In genomic region chr6:71632829-71633662, GRCm38 (mm10) we compare ENCODE assay signal across 8 mouse cellular contexts. TPM values are rescaled to one million over a fixed set of nuclear protein-coding genes. Genes with fewer than 3 reads are reported as not detected.
DNase-seq lines count a peak whose midpoint lies in the region; ATAC-seq and TF ChIP-seq lines count a peak whose summit lies in the region.

TSS of gene Kdm3a (minus strand) at chr6:71632990.

- ATAC-seq in forebrain, embryonic 11.5 days (replicated peaks; ENCODE audit: low FRiP score), result peak; percentile 97
- ATAC-seq in heart, embryonic 16.5 days (replicated peaks; ENCODE audit: extremely low read depth, insufficient read depth, low FRiP score), result peak; percentile 95
- ATAC-seq in liver, embryonic 15.5 days (ENCODE audit: insufficient read depth), result peak; percentile 92
- ATAC-seq in neural tube, embryonic 12.5 days (ENCODE audit: low FRiP score, low read depth), result peak; percentile 98

- TF ChIP-seq CTCF in CH12.LX (conservative IDR thresholded peaks at IDR 0.05 in 1 of 2, IDR thresholded peaks at IDR 0.05 in 1 of 2; ENCODE audit: low read depth in 2 of 2, low read length in 2 of 2), result no peak

- peaks cover 3 to 23% of the 10 kb centered on the region in 2 experiments for H3K36me3 ChIP-seq in CH12.LX (replicated peaks in 1 of 2; ENCODE audit: control insufficient read depth in 1 of 2, insufficient read depth in 1 of 2, low read length in 1 of 2)
- peaks cover 6% of the 10 kb centered on the region; the same call in 1 of the 2 replicates for H3K36me3 ChIP-seq in forebrain, embryonic 11.5 days (ENCODE audit: control insufficient read depth, insufficient read depth, low read length)
- peaks cover 12% of the 10 kb centered on the region for H3K36me3 ChIP-seq in heart, embryonic 16.5 days (ENCODE audit: control insufficient read depth, insufficient read depth)
- peaks cover 17% of the 10 kb centered on the region for H3K36me3 ChIP-seq in liver, embryonic 15.5 days (replicated peaks)
- peaks cover 11% of the 10 kb centered on the region; the same call in 1 of the 2 replicates for H3K36me3 ChIP-seq in neural tube, embryonic 12.5 days

- dilution Hi-C loops in CH12.LX (cut with MboI; ENCODE audit: extremely low pct_ligation_motif_present, extremely low pct_unique_long_range_greater_than_20kb, low sequenced_read_pairs), result no loop called here

- peak within 1 kb of the TSS; percentile 77 for H3K9ac ChIP-seq in CH12.LX (ENCODE audit: insufficient read depth, low read depth)
- H3K9ac ChIP-seq in forebrain, embryonic 11.5 days (ENCODE audit: low read length), result peak within 1 kb of the TSS; percentile 88
- H3K9ac ChIP-seq in heart, embryonic 16.5 days (ENCODE audit: low read length), result peak within 1 kb of the TSS; percentile 88
- peak within 1 kb of the TSS; percentile 93 for H3K9ac ChIP-seq in liver, embryonic 15.5 days
- H3K9ac ChIP-seq in neural tube, embryonic 12.5 days, result peak within 1 kb of the TSS; percentile 82

- H3K4me3 ChIP-seq in CH12.LX (replicated peaks in 1 of 3; ENCODE audit: low read depth in 2 of 3, low read length in 2 of 3, poor library complexity in 1 of 3), result peak within 1 kb of the TSS; percentile 72 to 92 (median 80)
- H3K4me3 ChIP-seq in forebrain, embryonic 11.5 days (ENCODE audit: low read depth, low read length), result peak within 1 kb of the TSS; percentile 85
- H3K4me3 ChIP-seq in heart, embryonic 16.5 days (ENCODE audit: low read length), result peak within 1 kb of the TSS; percentile 79
- peak within 1 kb of the TSS; percentile 90 for H3K4me3 ChIP-seq in liver, embryonic 15.5 days (replicated peaks)
- H3K4me3 ChIP-seq in neural tube, embryonic 12.5 days, result peak within 1 kb of the TSS; percentile 83

- no peaks in the 10 kb centered on the region for H3K9me3 ChIP-seq in CH12.LX (replicated peaks; ENCODE audit: low read length)
- H3K9me3 ChIP-seq in forebrain, embryonic 11.5 days (ENCODE audit: control insufficient read depth, low read length), result no peaks in the 10 kb centered on the region
- no peaks in the 10 kb centered on the region for H3K9me3 ChIP-seq in heart, embryonic 16.5 days (replicated peaks; ENCODE audit: control insufficient read depth, low read length)
- no peaks in the 10 kb centered on the region for H3K9me3 ChIP-seq in liver, embryonic 15.5 days (replicated peaks)
- no peaks in the 10 kb centered on the region for H3K9me3 ChIP-seq in neural tube, embryonic 12.5 days

- in situ Hi-C loops in CH12.LX (cut with MboI; ENCODE audit: low pct_ligation_motif_present, low pct_unique_long_range_greater_than_20kb, low sequenced_read_pairs), result loop anchor here (25.0 kb wide), 1 partner anchor 179 kb away; no protein-coding TSS in a partner anchor

- peak; percentile 84 for TF ChIP-seq POLR2A in CH12.LX (IDR thresholded peaks at IDR 0.05; ENCODE audit: low read depth, low read length)

- no peak for TF ChIP-seq RAD21 in CH12.LX (IDR thresholded peaks at IDR 0.05; ENCODE audit: low read depth, low read length)

- peaks cover 6% of the 10 kb centered on the region; the same call in 1 of the 2 replicates for H3K79me2 ChIP-seq in CH12.LX (replicated peaks; ENCODE audit: control insufficient read depth, extremely low read depth, insufficient read depth, poor library complexity, severe bottlenecking)

- under 1% methylated on average over 63 of the region's 63 CpGs for WGBS in forebrain, embryonic 11.5 days
- under 1% methylated on average over 63 of the region's 63 CpGs for WGBS in heart, embryonic 16.5 days
- under 1% methylated on average over 63 of the region's 63 CpGs for WGBS in liver, embryonic 15.5 days (ENCODE audit: insufficient replicate concordance)
- WGBS in neural tube, embryonic 12.5 days, result under 1% methylated on average over 63 of the region's 63 CpGs

- H3K27me3 ChIP-seq in CH12.LX (replicated peaks), result peaks cover 1% of the 10 kb centered on the region
- H3K27me3 ChIP-seq in forebrain, embryonic 11.5 days (ENCODE audit: control insufficient read depth, insufficient read depth, low read length), result no peaks in the 10 kb centered on the region
- H3K27me3 ChIP-seq in heart, embryonic 16.5 days (ENCODE audit: control insufficient read depth, insufficient read depth, low read length), result peaks cover 3% of the 10 kb centered on the region; the same call in 1 of the 2 replicates
- peaks cover 14% of the 10 kb centered on the region for H3K27me3 ChIP-seq in liver, embryonic 15.5 days
- 0 out of 2 replicates have a peak, but pooled peaks cover 7% of the 10 kb centered on the region for H3K27me3 ChIP-seq in neural tube, embryonic 12.5 days (replicated peaks)

- peak; percentile 27; the same call in 1 of the 2 replicates for TF ChIP-seq EP300 in CH12.LX (IDR thresholded peaks at IDR 0.05; ENCODE audit: low read length)

- H3K27ac ChIP-seq in CH12.LX (ENCODE audit: insufficient read depth, low read depth), result peak within 1 kb of the TSS; percentile 78
- peak within 1 kb of the TSS; percentile 99 for H3K27ac ChIP-seq in forebrain, embryonic 11.5 days (ENCODE audit: low read depth, low read length)
- H3K27ac ChIP-seq in heart, embryonic 16.5 days (ENCODE audit: low read length), result peak within 1 kb of the TSS; percentile 100
- peak within 1 kb of the TSS; percentile 99 for H3K27ac ChIP-seq in liver, embryonic 15.5 days (replicated peaks)
- H3K27ac ChIP-seq in neural tube, embryonic 12.5 days, result peak within 1 kb of the TSS; percentile 95

- peaks cover 3 to 16% of the 10 kb centered on the region in 2 experiments; a peak in 2 of 4 replicates for H3K4me1 ChIP-seq in CH12.LX (ENCODE audit: control insufficient read depth in 1 of 2, insufficient read depth in 2 of 2)
- H3K4me1 ChIP-seq in forebrain, embryonic 11.5 days (replicated peaks; ENCODE audit: control insufficient read depth, insufficient read depth, low read length), result peaks cover 7% of the 10 kb centered on the region; the same call in 1 of the 2 replicates
- H3K4me1 ChIP-seq in heart, embryonic 16.5 days (ENCODE audit: control insufficient read depth, insufficient read depth, low read length), result peaks cover 21% of the 10 kb centered on the region
- peaks cover 18% of the 10 kb centered on the region for H3K4me1 ChIP-seq in liver, embryonic 15.5 days (replicated peaks)
- H3K4me1 ChIP-seq in neural tube, embryonic 12.5 days, result peaks cover 24% of the 10 kb centered on the region

- H3K4me2 ChIP-seq in CH12.LX (ENCODE audit: insufficient read depth, low read depth, poor library complexity, severe bottlenecking), result peak within 1 kb of the TSS; percentile 69
- peak within 1 kb of the TSS; percentile 54 for H3K4me2 ChIP-seq in forebrain, embryonic 11.5 days (ENCODE audit: low read depth, low read length, severe bottlenecking)
- H3K4me2 ChIP-seq in heart, embryonic 16.5 days (ENCODE audit: low read depth, low read length), result peak within 1 kb of the TSS; percentile 82
- H3K4me2 ChIP-seq in liver, embryonic 15.5 days, result peak within 1 kb of the TSS; percentile 90
- H3K4me2 ChIP-seq in neural tube, embryonic 12.5 days (replicated peaks), result peak within 1 kb of the TSS; percentile 80

- DNase-seq in CH12.LX (ENCODE audit: extremely low read depth), result peak; percentile 98
- DNase-seq in c-Kit-positive CD71-positive TER-119-negative erythroid progenitor cells, embryonic 14.5 days (ENCODE audit: low read depth), result peak; percentile 96
- peak; percentile 99 for DNase-seq in forebrain, embryonic 11.5 days (ENCODE audit: low spot score)
- DNase-seq in kidney, postnatal 36 days, result peak; percentile 99
- peak; percentile 99 for DNase-seq in telencephalon, adult 2 months (ENCODE audit: low read depth, low spot score)

TF ChIP-seq in CH12.LX, 34 proteins besides CTCF, POLR2A, EP300 and RAD21 (continues in another document):
- TF ChIP-seq ZNF384 (IDR thresholded peaks at IDR 0.05; ENCODE audit: low read depth, low read length) (peak; percentile 95), BHLHE40 (IDR thresholded peaks at IDR 0.05; ENCODE audit: low read depth, low read length) (peak; percentile 59), GABPA (IDR thresholded peaks at IDR 0.05; ENCODE audit: insufficient replicate concordance, low read depth, low read length) (no peak), HCFC1 (IDR thresholded peaks at IDR 0.05; ENCODE audit: low read depth, low read length) (peak; percentile 70), NRF1 (IDR thresholded peaks at IDR 0.05; ENCODE audit: low read depth, low read length) (peak; percentile 93), SMC3 (IDR thresholded peaks at IDR 0.05; ENCODE audit: low read depth, low read length) (no peak; the same call in 1 of the 2 replicates), USF2 (conservative IDR thresholded peaks at IDR 0.05; ENCODE audit: low read depth, low read length) (peak; percentile 59), ELF1 (IDR thresholded peaks at IDR 0.05; ENCODE audit: low read depth, low read length) (peak; percentile 58), MAZ (IDR thresholded peaks at IDR 0.05; ENCODE audit: low read depth, low read length) (peak; percentile 96), TBP (conservative IDR thresholded peaks at IDR 0.05; ENCODE audit: low read depth, low read length) (peak; percentile 57; the same call in 1 of the 2 replicates), JUND (conservative IDR thresholded peaks at IDR 0.05; ENCODE audit: low read depth, low read length) (no peak), POLR2AphosphoS2 (IDR thresholded peaks at IDR 0.05; ENCODE audit: low read depth, low read length) (peak; percentile 63; the same call in 1 of the 2 replicates), CHD2 (IDR thresholded peaks at IDR 0.05; ENCODE audit: low read length) (peak; percentile 97), USF1 (IDR thresholded peaks at IDR 0.05; ENCODE audit: low read depth, low read length) (peak; percentile 64), ETS1 (conservative IDR thresholded peaks at IDR 0.05; ENCODE audit: low read depth, low read length) (no peak; the same call in 1 of the 2 replicates), NELFE (IDR thresholded peaks at IDR 0.05; ENCODE audit: low read depth, low read length) (peak; percentile 80), ZKSCAN1 (IDR thresholded peaks at IDR 0.05; ENCODE audit: borderline replicate concordance, low read depth, low read length) (peak; percentile 44; the same call in 1 of the 2 replicates), KAT2A (IDR thresholded peaks at IDR 0.05; ENCODE audit: insufficient replicate concordance, low read length) (peak; percentile 91), CHD1 (IDR thresholded peaks at IDR 0.05; ENCODE audit: low read depth, low read length) (no peak), RCOR1 (conservative IDR thresholded peaks at IDR 0.05; ENCODE audit: low read depth, low read length) (peak; percentile 62; the same call in 1 of the 2 replicates)

RNA-seq across cellular contexts. Expression of gene Kdm3a, which starts in this region (rescaled TPM):
- 12.9 and 22.5 TPM in 2 replicates for total RNA-seq in CH12.LX (2012; rRNA removed)
- total RNA-seq in CH12.LX (2014; rRNA removed), result 38.1 and 43.5 TPM in 2 replicates
- 12.3 and 14.7 TPM in 2 replicates for polyA plus RNA-seq in CH12.LX (2012; ENCODE audit: insufficient read length, low read depth)
- 71.0 and 71.8 TPM in 2 replicates for polyA plus RNA-seq in forebrain, embryonic 11.5 days (2014; fragmentation: Nextera tagmentation; extraction: Ambion mirVana)
- 34.1 and 35.1 TPM in 2 replicates for polyA plus RNA-seq in heart, embryonic 16.5 days (2015; fragmentation: Nextera tagmentation; extraction: Ambion mirVana)
- 14.7 and 15.1 TPM in 2 replicates for polyA plus RNA-seq in liver, embryonic 15.5 days (2015; fragmentation: Nextera tagmentation; extraction: Ambion mirVana)
- 77.8 and 79.6 TPM in 2 replicates for polyA plus RNA-seq in neural tube, embryonic 12.5 days (2016; fragmentation: Nextera tagmentation; extraction: Ambion mirVana)

Comparison
In these comparisons a context has a peak if more than half of its experiments do, and no peak if none do; other contexts are left out.
1. Peak in every context shown above with its lines: DNase-seq, ATAC-seq, H3K4me3 ChIP-seq and H3K27ac ChIP-seq.